Mouse (Mus musculus): ENCODE results near the gene Pomgnt2. TPM values are rescaled to one million over a fixed set of nuclear protein-coding genes. Genes with fewer than 3 reads are reported as not detected.

Gene Pomgnt2
- polyA plus RNA-seq, 1 experiment from 2014 or later = 10.5 TPM

DNA sequence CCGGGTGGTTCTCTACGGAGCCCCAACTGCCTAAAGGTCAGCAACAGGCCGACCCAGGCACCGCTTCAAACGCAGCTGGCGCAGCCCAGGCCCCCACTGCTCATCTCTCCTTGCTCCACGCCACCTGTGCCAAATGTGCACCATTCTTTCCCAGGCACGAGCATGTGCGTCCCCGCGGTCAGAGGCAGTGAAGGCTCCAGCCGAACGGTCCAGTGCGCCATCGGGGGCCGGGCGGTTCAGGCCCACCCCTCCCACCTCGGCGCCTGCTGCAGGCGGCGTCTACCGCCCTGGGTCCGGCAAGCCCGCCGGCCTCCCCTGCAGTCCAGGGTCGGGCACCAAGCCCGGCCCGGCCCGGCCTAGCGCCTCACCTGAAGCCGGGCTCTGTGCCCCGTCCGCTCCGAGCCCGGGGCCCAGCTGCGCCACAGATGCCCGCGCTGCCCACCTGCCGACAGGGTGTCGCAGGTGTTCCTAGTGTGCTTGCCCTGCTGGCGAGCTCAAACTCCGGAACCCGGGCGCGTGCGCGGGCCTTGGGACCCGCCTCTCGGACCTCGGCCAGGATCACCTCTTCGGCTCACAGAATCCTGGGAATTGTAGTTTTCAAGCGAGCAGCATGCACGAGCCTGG lies 1.3 kb downstream of the Pomgnt2 start:
- ATAC-seq (ENCODE audit: insufficient read depth) = peak; percentile 84
- no peak overlapping the region for H3K27ac ChIP-seq (ENCODE audit: low read depth)
- no peaks in the 10 kb centered on the region for H3K9me3 ChIP-seq (ENCODE audit: low read depth, low read length)
- H3K36me3 ChIP-seq (ENCODE audit: insufficient read depth) = no peaks in the 10 kb centered on the region
- H3K4me1 ChIP-seq (ENCODE audit: insufficient read depth) = no peaks in the 10 kb centered on the region
- no peak for TF ChIP-seq CTCF (IDR thresholded peaks at IDR 0.05; ENCODE audit: low read depth)
- peak overlapping the region; percentile 73 for H3K9ac ChIP-seq
- peak overlapping the region; percentile 74 for H3K4me3 ChIP-seq (ENCODE audit: low read depth, low read length)
- peak; percentile 89 for DNase-seq
- under 1% methylated on average over 53 of the region's 53 CpGs for WGBS
- no peaks in the 10 kb centered on the region for H3K27me3 ChIP-seq (ENCODE audit: insufficient read depth, low read length)
- peak overlapping the region; percentile 87 for H3K4me2 ChIP-seq

DNA sequence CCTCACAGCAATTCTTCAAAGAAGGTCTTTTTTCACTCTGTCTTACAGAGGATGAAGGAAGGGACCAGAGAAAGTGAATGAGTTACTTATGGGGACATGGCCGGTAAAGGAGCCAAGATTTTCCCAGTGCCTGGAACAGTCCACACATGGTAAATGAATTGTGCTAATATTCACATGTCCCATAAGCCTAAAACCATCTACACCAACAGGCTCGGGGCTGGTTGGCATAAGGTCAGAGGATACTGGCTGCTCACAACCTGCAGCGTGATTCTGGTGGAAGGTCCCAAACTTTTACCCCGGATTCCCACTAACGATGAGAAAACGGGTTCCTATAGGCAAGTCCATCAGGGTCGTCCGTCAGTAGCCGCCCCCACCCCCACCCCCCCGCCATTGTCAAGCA lies 1.8 kb downstream of the Pomgnt2 start:
- H3K9me3 ChIP-seq (ENCODE audit: low read depth, low read length) = no peaks in the 10 kb centered on the region
- 11% methylated on average over 10 of the region's 10 CpGs for WGBS
- H3K27ac ChIP-seq (ENCODE audit: low read depth) = no peak overlapping the region
- no peaks in the 10 kb centered on the region for H3K27me3 ChIP-seq (ENCODE audit: insufficient read depth, low read length)
- TF ChIP-seq CTCF (IDR thresholded peaks at IDR 0.05; ENCODE audit: low read depth) = no peak
- peak overlapping the region; percentile 73; the same call in 1 of the 2 replicates for H3K9ac ChIP-seq
- DNase-seq (no peak), ATAC-seq (ENCODE audit: insufficient read depth) (no peak; the same call in 1 of the 2 replicates)
- H3K36me3 ChIP-seq (ENCODE audit: insufficient read depth) = no peaks in the 10 kb centered on the region
- no peaks in the 10 kb centered on the region for H3K4me1 ChIP-seq (ENCODE audit: insufficient read depth)
- H3K4me2 ChIP-seq = peak overlapping the region; percentile 87
- H3K4me3 ChIP-seq (ENCODE audit: low read depth, low read length) = peak overlapping the region; percentile 74

DNA sequence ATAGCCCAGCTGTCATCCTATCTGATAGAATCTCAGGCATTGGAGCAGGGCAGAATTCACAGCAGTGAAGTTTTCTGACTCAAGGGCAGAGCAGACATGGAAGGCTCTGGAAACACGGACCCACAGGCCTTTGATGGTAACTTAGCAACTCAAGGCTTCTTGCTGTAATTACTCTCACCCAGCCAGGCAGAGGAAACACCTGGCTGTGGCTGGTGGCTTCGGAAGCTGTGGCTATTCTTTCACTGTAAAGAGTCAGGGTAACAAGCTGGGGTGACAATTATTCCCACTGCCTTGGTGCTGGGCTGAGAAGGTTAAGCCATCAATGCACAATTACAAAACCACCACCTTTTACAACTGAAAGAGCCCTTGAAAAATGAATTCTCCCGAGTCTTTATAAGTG lies 3.9 kb downstream of the Pomgnt2 start:
- DNase-seq = no peak
- no peak overlapping the region for H3K9ac ChIP-seq
- H3K36me3 ChIP-seq (ENCODE audit: insufficient read depth) = no peaks in the 10 kb centered on the region
- no peak overlapping the region for H3K4me3 ChIP-seq (ENCODE audit: low read depth, low read length)
- no peak for ATAC-seq (ENCODE audit: insufficient read depth)
- H3K27me3 ChIP-seq (ENCODE audit: insufficient read depth, low read length) = no peaks in the 10 kb centered on the region
- H3K4me2 ChIP-seq = no peak overlapping the region
- WGBS = 67% methylated on average over 3 of the region's 3 CpGs
- H3K4me1 ChIP-seq (ENCODE audit: insufficient read depth) = no peaks in the 10 kb centered on the region
- no peaks in the 10 kb centered on the region for H3K9me3 ChIP-seq (ENCODE audit: low read depth, low read length)
- no peak overlapping the region for H3K27ac ChIP-seq (ENCODE audit: low read depth)
- no peak for TF ChIP-seq CTCF (IDR thresholded peaks at IDR 0.05; ENCODE audit: low read depth)

DNA sequence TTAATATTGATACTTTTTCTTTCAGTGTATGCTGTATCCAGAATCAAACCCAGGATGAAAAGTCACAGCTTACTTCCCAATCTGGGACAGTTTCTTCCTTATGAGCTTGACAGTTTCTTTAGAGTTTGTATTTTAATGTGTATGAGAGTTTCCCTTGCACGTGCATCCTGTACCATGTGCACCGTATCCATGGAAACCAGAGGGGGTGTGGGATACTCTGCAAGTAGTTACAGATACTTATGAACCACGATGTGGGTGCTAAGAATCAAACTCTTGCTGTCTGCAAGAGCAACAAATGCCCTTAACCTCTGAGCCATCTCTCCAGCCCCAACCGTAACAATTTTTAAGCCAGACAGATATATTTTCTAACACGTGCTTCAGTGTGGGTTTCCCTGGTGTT lies 5.9 kb downstream of the Pomgnt2 start:
- H3K9me3 ChIP-seq (ENCODE audit: low read depth, low read length) = no peaks in the 10 kb centered on the region
- H3K9ac ChIP-seq = no peak overlapping the region
- H3K27me3 ChIP-seq (ENCODE audit: insufficient read depth, low read length) = no peaks in the 10 kb centered on the region
- no peak for ATAC-seq (ENCODE audit: insufficient read depth)
- no peak overlapping the region for H3K27ac ChIP-seq (ENCODE audit: low read depth)
- H3K36me3 ChIP-seq (ENCODE audit: insufficient read depth) = no peaks in the 10 kb centered on the region
- no peak for TF ChIP-seq CTCF (IDR thresholded peaks at IDR 0.05; ENCODE audit: low read depth)
- H3K4me2 ChIP-seq = no peak overlapping the region
- no peak overlapping the region for H3K4me3 ChIP-seq (ENCODE audit: low read depth, low read length)
- 59% methylated on average over 5 of the region's 5 CpGs for WGBS
- no peaks in the 10 kb centered on the region for H3K4me1 ChIP-seq (ENCODE audit: insufficient read depth)
- DNase-seq = no peak

DNA sequence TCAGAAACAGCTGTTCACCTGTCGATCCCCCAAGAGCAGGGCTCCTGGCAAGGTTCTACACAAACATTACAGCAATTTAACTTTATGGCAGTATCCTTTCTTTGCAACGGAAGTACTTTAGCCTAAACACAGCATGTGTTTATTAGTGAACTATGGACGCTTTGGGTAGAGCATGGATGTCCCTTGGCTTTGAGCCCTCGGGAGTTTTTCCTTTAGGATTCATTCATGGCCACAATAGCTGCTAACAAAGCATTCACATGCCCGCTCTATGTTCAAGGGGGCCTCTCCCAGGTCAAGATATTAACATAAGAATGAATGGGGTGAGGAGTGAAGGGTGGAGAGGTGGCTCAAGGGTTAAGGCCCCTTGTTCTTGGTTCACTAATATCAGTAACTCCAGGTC lies 7.4 kb downstream of the Pomgnt2 start:
- Histone ChIP-seq H3K4me3 (ENCODE audit: low read depth, low read length) (no peak overlapping the region), H3K4me1 (ENCODE audit: insufficient read depth) (no peaks in the 10 kb centered on the region), H3K9me3 (ENCODE audit: low read depth, low read length) (no peaks in the 10 kb centered on the region), H3K9ac (no peak overlapping the region), H3K4me2 (no peak overlapping the region), H3K27ac (ENCODE audit: low read depth) (no peak overlapping the region), H3K36me3 (ENCODE audit: insufficient read depth) (no peaks in the 10 kb centered on the region), H3K27me3 (ENCODE audit: insufficient read depth, low read length) (no peaks in the 10 kb centered on the region)
- ATAC-seq (ENCODE audit: insufficient read depth) (no peak), DNase-seq (no peak)
- 67% methylated on average over 5 of the region's 5 CpGs for WGBS
- TF ChIP-seq CTCF (IDR thresholded peaks at IDR 0.05; ENCODE audit: low read depth) = no peak

DNA sequence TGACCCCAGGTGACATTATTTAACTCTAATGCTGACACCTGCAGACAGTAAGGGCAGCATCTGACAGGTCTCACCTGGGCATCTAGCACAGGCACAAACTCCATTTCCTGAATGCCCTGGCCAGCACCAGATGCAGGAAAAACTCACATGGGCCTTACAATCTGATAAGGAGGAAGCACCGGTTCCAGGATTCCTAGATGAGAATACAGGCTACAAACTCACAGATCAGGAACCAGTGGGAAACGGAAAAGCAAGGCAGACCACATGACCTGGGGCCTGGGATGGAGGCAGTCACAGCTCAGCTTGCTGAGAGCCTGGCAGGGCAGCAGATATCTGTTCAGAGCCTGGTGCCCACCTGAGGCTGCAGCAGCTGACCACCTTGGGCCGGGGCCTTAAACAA lies 8.0 kb downstream of the Pomgnt2 start:
- DNase-seq (no peak), ATAC-seq (ENCODE audit: insufficient read depth) (no peak)
- Histone ChIP-seq H3K4me1 (ENCODE audit: insufficient read depth) (no peaks in the 10 kb centered on the region), H3K4me2 (no peak overlapping the region), H3K27ac (ENCODE audit: low read depth) (no peak overlapping the region), H3K36me3 (ENCODE audit: insufficient read depth) (no peaks in the 10 kb centered on the region), H3K4me3 (ENCODE audit: low read depth, low read length) (no peak overlapping the region), H3K9me3 (ENCODE audit: low read depth, low read length) (no peaks in the 10 kb centered on the region), H3K27me3 (ENCODE audit: insufficient read depth, low read length) (no peaks in the 10 kb centered on the region), H3K9ac (no peak overlapping the region)
- no peak for TF ChIP-seq CTCF (IDR thresholded peaks at IDR 0.05; ENCODE audit: low read depth)
- 61% methylated on average over 3 of the region's 3 CpGs for WGBS

DNA sequence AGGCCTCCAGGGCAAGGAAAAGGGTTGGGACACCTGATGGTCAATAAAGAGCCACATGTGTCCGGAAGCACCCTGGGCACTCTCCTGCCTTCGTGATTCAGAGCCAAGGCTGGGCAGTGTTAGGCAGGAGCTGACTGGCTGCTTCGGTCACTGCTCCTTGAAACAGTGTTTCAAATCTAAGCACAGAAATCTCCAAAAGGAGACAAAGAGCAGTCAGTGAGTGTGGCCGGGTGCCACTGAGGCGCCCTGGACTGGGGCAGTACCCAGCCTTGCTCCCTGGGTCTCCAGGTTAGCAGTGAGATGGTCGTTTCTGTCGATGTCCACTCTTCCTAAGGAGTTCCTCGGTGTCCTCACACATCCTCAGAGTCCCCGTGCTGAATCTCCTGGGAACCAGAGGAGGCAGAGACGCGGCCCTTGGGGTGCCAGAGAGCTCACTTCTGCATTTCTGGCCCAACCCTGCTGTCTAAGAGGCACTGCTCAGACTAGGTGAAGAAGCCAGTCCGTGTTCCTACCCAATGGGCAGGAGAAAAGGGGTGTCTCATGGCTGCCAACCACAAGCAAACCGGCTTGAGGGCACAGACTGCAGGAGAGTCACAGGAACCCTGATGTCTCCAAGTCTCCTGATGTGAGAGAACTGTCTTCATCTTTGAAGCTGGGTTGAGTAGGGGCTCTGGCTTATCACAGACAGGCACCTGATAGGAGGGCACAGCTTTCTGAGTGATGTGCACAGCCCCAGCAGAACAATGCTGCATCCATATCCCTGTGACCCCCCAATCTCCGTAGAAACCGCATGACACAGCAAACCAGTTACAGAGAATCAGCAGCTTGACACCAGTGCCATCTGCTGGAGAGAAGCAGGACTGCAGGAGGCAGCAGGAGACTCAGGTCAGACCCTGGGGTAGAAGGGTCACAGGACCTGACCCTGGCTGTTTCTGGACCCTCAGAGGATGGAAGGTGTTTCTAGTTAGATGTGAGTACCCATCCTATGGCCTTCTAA lies 12.1 kb downstream of the Pomgnt2 start:
- peak; percentile 36; the same call in 1 of the 2 replicates for ATAC-seq (ENCODE audit: insufficient read depth)
- Histone ChIP-seq H3K9me3 (ENCODE audit: low read depth, low read length) (no peaks in the 10 kb centered on the region), H3K36me3 (ENCODE audit: insufficient read depth) (no peaks in the 10 kb centered on the region; the same call in 1 of the 2 replicates), H3K4me2 (no peak overlapping the region), H3K4me3 (ENCODE audit: low read depth, low read length) (no peak overlapping the region), H3K27me3 (ENCODE audit: insufficient read depth, low read length) (no peaks in the 10 kb centered on the region), H3K27ac (ENCODE audit: low read depth) (no peak overlapping the region), H3K4me1 (ENCODE audit: insufficient read depth) (no peaks in the 10 kb centered on the region), H3K9ac (no peak overlapping the region)
- TF ChIP-seq CTCF (IDR thresholded peaks at IDR 0.05; ENCODE audit: low read depth) = peak; percentile 100
- peak; percentile 87 for DNase-seq
- 67% methylated on average over 15 of the region's 15 CpGs for WGBS
